Mouse (Mus musculus) liver, postnatal 0 days (tissue): ENCODE measurements around the gene Edil3. TPM values are rescaled to one million over a fixed set of nuclear protein-coding genes. Genes with fewer than 3 reads are reported as not detected.

ENCODE experiments used
- ATAC-seq: fragments of 200-750 bp; cut with Nextera tagmentation; 2 replicates; pipeline ENCODE4 v1.8.0; 2017; ENCODE audit warnings: mild to moderate bottlenecking, moderate library complexity
- DNase-seq: peaks from one replicate; pipeline ENCODE4 v3.0.0-alpha.2; 2016
- H3K27ac ChIP-seq: fragments of 300-500 bp; sonication (generic); 2 replicates; pipeline ENCODE4 v1.5.1; 2014; ENCODE audit warnings: antibody characterized with exemption, moderate library complexity, mild to moderate bottlenecking, low read depth
- H3K27me3 ChIP-seq: fragments of 300-500 bp; sonication (generic); 2 replicates; pipeline ENCODE4 v1.6.1; 2014; ENCODE audit warnings: low read length, control low read depth, mixed read lengths; ENCODE audit not compliant: insufficient read depth
- H3K36me3 ChIP-seq: fragments of 300-500 bp; sonication (generic); replicated peaks from 2 replicates; pipeline ENCODE4 v1.6.1; 2014; ENCODE audit warnings: mild to moderate bottlenecking, control low read depth, low read length, moderate library complexity, mixed read lengths; ENCODE audit not compliant: insufficient read depth
- H3K4me1 ChIP-seq: fragments of 300-500 bp; sonication (generic); 2 replicates; pipeline ENCODE4 v1.6.1; 2014; ENCODE audit warnings: antibody characterized with exemption, mild to moderate bottlenecking, control low read depth; ENCODE audit not compliant: insufficient read depth
- H3K4me2 ChIP-seq: fragments of 300-500 bp; sonication (generic); 2 replicates; pipeline ENCODE4 v1.6.1; 2014; ENCODE audit warnings: low read depth, mild to moderate bottlenecking, low read length, moderate library complexity, mixed read lengths
- H3K4me3 ChIP-seq: fragments of 300-500 bp; sonication (generic); 2 replicates; pipeline ENCODE4 v1.5.1; 2014; ENCODE audit warnings: low read depth, low read length
- H3K9ac ChIP-seq: fragments of 300-500 bp; sonication (generic); replicated peaks from 2 replicates; pipeline ENCODE4 v1.6.1; 2014; ENCODE audit warnings: mild to moderate bottlenecking, moderate library complexity
- H3K9me3 ChIP-seq: fragments of 300-500 bp; sonication (generic); 2 replicates; pipeline ENCODE4 v1.6.1; 2016; ENCODE audit warnings: mild to moderate bottlenecking, control low read depth, low read length, mixed read lengths
- CTCF ChIP-seq: sonication (generic); IDR thresholded peaks from 2 replicates; pipeline ENCODE4 v1.5.1; 2016; ENCODE audit warnings: antibody characterized with exemption, low read depth
- EP300 ChIP-seq: IDR thresholded peaks from 2 replicates; pipeline ENCODE4 v1.6.1; 2016; ENCODE audit warnings: antibody characterized with exemption, low read depth, mild to moderate bottlenecking
- WGBS: fragments of 180-500 bp; shearing (Covaris S2); extraction: QIAGEN DNeasy Blood & Tissue Kit; methylation state at CpG from one replicate; pipeline ENCODE4 v1.1.7; 2014; ENCODE audit not compliant: insufficient replicate concordance; 5-methylcytosine and 5-hydroxymethylcytosine counted together
- polyA plus RNA-seq: library from polyadenylated mRNA; unstranded; fragments of >200 nt; fragmentation: Nextera tagmentation; extraction: Ambion mirVana; gene quantifications from 2 replicates; pipeline ENCODE4 v1.2.1, GENCODE M21; 2015

Edil3 gene
- polyA plus RNA-seq: 0.06 and 0.07 TPM in 2 replicates

- DNase-seq (peak; percentile 23), ATAC-seq (0 out of 2 replicates have a peak, but pooled peaks have one; percentile 19)
- Histone ChIP-seq H3K4me1 (peaks cover 4% of the 10 kb centered on the region), H3K27me3 (peaks cover 21% of the 10 kb centered on the region), H3K9ac (peak within 1 kb of the TSS; percentile 26; the same call in 1 of the 2 replicates), H3K4me2 (peak within 1 kb of the TSS; percentile 76), H3K36me3 (no peaks in the 10 kb centered on the region), H3K4me3 (peak within 1 kb of the TSS; percentile 45), H3K27ac (no peak within 1 kb of the TSS), H3K9me3 (no peaks in the 10 kb centered on the region)
- no peak for TF ChIP-seq CTCF
- no peak for TF ChIP-seq EP300
- WGBS: under 1% methylated on average over 59 of the region's 60 CpGs
Observed at GRCm38 (mm10) chr13:88821440-88822331, at the start of gene Edil3. TSS of gene Edil3 (plus strand) at chr13:88821472.

GRCm38 (mm10) chr13:88799186-88799585, 22.1 kb upstream of the Edil3 start:
- Histone ChIP-seq H3K9ac (no peak overlapping the region), H3K9me3 (no peaks in the 10 kb centered on the region), H3K27ac (no peak overlapping the region), H3K4me3 (no peak overlapping the region), H3K36me3 (no peaks in the 10 kb centered on the region), H3K27me3 (no peaks in the 10 kb centered on the region), H3K4me1 (no peaks in the 10 kb centered on the region), H3K4me2 (no peak overlapping the region)
- ATAC-seq (no peak), DNase-seq (no peak)
- 68% methylated on average over 1 of the region's 1 CpGs for WGBS
- TF ChIP-seq CTCF (no peak), EP300 (no peak)

DNA sequence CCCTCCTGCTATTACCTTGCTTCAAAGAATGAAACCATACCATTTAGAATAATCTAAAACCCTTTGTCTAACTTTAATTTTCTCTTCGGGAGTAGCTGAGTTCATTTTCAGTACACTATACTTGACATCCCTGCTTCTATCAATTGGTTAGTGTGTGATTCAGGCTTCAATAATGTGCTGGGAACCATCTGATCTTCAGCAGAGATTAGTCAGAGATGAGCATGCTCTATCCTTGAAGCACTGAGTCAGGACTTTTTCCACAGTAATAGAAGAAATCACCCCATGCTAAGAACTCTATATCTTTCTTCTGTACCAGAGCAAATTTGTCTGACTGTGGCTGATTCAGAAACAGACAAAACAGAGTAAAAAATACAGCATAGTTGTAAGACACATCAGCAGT, 20.3 kb upstream of the Edil3 start:
- Histone ChIP-seq H3K36me3 (no peaks in the 10 kb centered on the region), H3K9ac (no peak overlapping the region), H3K27me3 (no peaks in the 10 kb centered on the region), H3K4me2 (no peak overlapping the region), H3K27ac (no peak overlapping the region), H3K4me1 (no peaks in the 10 kb centered on the region), H3K9me3 (no peaks in the 10 kb centered on the region), H3K4me3 (no peak overlapping the region)
- 78% methylated on average over 1 of the region's 1 CpGs for WGBS
- ATAC-seq: no peak
- no peak for DNase-seq
- TF ChIP-seq EP300 (no peak), CTCF (no peak)

GRCm38 (mm10) chr13:88805838-88806237, 15.4 kb upstream of the Edil3 start:
- Histone ChIP-seq H3K27me3 (no peaks in the 10 kb centered on the region), H3K4me2 (no peak overlapping the region), H3K4me3 (no peak overlapping the region), H3K4me1 (no peaks in the 10 kb centered on the region), H3K9me3 (no peaks in the 10 kb centered on the region), H3K27ac (no peak overlapping the region), H3K9ac (no peak overlapping the region), H3K36me3 (no peaks in the 10 kb centered on the region)
- DNase-seq (no peak), ATAC-seq (no peak)
- TF ChIP-seq EP300 (no peak), CTCF (no peak)
- 37% methylated on average over 1 of the region's 1 CpGs for WGBS

DNA sequence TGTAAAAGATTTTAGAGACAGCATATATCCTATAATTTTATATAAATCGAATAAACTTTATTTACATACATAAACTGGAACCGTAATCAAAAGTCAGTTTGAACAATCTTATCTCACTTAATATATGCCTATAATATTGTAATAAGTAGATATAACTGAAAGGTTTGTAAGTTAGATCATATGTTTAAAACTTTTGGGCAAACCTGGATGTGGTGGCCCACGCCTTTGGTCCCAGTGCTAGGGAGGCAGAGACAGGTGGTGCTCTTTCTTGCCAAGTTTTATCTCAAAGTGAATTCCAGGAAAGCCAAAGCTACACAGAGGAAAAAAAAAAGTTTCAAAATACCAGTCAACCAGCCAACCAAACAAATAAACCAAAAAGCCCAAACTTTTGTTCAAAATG, 15.0 kb upstream of the Edil3 start:
- H3K36me3 ChIP-seq: no peaks in the 10 kb centered on the region
- no peaks in the 10 kb centered on the region for H3K27me3 ChIP-seq
- no peak overlapping the region for H3K9ac ChIP-seq
- 83% methylated on average over 3 of the region's 3 CpGs for WGBS
- H3K4me1 ChIP-seq: no peaks in the 10 kb centered on the region
- H3K4me3 ChIP-seq: no peak overlapping the region
- ATAC-seq: no peak
- no peak overlapping the region for H3K4me2 ChIP-seq
- DNase-seq: no peak
- H3K27ac ChIP-seq: no peak overlapping the region
- no peak for TF ChIP-seq EP300
- TF ChIP-seq CTCF: no peak
- H3K9me3 ChIP-seq: no peaks in the 10 kb centered on the region

- Histone ChIP-seq H3K36me3 (no peaks in the 10 kb centered on the region), H3K27ac (no peak overlapping the region), H3K4me3 (no peak overlapping the region), H3K9ac (no peak overlapping the region), H3K9me3 (no peaks in the 10 kb centered on the region), H3K27me3 (no peaks in the 10 kb centered on the region), H3K4me2 (no peak overlapping the region), H3K4me1 (no peaks in the 10 kb centered on the region)
- ATAC-seq: no peak
- DNase-seq: no peak
- TF ChIP-seq EP300: no peak
- no peak for TF ChIP-seq CTCF
- 76% methylated on average over 1 of the region's 1 CpGs for WGBS
Observed at GRCm38 (mm10) chr13:88810097-88810496, 11.2 kb upstream of the Edil3 start.
